Mouse (Mus musculus) activated CD4-positive, CD25-positive, alpha-beta regulatory T cell, adult 4 months (primary cell): ENCODE data around the gene Erc1. TPM values are rescaled to one million over a fixed set of nuclear protein-coding genes. Genes with fewer than 3 reads are reported as not detected.
A peak's percentile ranks its signal among the peaks of the same experiment; 100 is the strongest.
"Not testable (repeated sequence)": the region's sequence is repeated elsewhere in the genome, so short reads cannot be mapped to it uniquely, and the experiment has no call there.

ENCODE experiments used
- ATAC-seq: one replicate; pipeline ENCODE4 v1.8.0; 2017
- polyA plus RNA-seq, 2 experiments: library from polyadenylated mRNA; unstranded; fragments of 100-300 nt; shearing (Covaris generic); gene quantifications; one replicate each; pipeline ENCODE4 v1.2.1; 2017

Erc1 gene
- polyA plus RNA-seq, 2 experiments from 2014 or later = 4.7 to 6.6 TPM

DNA sequence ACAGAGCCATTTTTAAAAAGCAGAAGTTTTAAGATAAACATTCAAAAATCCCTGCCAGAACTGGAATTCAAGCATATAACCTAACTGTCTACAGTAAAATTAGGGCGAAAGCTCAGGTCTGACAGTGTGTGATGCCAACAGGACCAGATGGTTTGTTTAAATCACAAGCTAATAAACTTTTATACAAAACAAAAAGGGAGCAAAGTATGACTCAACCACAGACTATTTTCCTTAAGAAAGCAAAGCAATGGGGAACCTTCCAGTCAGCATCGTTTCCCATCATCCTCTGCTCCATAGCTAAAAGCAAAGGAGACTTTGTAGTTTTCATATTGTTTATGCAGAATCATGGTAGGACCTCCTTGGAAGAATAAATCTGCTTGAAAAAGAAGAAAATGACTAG, 143.1 kb downstream of the Erc1 start:
- ATAC-seq = no peak

DNA sequence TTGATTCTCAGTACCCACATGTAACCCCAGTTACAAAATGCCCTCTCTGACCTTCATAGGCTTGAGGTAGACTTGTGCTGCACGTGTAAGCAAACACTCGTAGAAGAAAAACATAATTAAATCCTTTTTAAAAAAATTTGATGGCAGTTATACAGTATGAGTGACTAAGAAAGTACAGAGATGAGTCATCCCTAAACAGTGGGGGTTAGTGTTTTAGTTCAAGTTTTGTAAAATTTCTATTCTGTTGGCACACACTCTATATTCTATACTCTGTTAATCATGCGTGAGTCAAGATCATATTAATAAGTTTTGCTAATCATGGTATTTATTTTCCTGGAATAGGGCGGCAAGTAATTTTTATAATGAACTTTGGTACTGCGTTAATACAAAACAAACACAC, 155.2 kb downstream of the Erc1 start:
- no peak for ATAC-seq

DNA sequence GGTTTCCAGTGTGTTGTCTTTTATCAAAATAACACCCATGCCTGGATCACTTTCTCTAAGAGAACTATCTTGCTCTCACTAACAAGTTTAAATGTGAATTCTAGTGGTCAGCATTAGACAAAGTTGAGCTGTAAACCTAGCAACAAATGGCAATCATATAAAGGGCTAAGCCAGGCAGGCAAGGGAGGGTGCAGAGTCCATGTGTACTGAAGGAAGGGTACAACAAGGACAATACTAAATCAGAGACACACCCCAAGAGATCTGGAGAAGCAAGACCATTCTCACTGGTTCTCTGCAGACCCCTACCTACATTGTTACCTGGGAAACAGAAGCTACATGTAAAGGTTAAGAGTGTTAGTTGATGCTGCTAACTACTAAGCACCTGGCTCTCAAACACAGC, 161.5 kb downstream of the Erc1 start:
- no peak for ATAC-seq

DNA sequence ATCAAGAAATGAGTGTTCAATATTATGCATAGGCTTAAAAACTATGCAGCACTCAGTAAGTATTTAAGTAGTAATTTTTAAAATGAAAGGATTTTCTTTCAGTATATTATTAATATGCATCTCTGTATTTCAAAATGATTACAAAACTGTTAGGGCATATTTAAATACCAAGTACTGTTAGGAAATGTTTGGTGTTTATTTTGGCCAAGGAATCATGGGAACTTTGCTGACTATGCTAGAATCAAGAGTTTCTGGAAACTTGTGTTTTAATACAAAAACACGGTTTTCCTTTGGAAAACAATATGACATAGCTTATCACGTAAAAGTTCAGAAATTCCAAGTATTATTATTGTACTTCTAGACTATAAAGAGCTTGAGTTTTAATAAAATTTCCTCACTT, 167.2 kb downstream of the Erc1 start:
- ATAC-seq = no peak

DNA sequence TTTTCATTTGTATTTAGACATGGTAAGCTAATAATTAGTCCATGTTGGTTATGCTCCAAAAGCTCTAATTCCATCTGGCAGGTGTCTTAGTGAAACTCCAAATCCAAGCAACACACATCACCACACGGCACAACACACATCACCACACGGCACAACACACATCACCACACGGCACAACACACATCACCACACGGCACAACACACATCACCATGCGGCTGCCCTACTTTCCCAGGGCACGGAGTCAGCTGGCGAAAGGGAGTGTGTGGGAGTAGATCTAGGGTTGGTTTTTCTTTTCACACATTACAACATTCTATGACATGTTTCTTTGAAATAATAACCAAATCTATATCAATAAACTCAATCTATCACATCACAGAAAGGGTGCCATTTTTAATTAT, 173.2 kb downstream of the Erc1 start:
- ATAC-seq = no peak

DNA sequence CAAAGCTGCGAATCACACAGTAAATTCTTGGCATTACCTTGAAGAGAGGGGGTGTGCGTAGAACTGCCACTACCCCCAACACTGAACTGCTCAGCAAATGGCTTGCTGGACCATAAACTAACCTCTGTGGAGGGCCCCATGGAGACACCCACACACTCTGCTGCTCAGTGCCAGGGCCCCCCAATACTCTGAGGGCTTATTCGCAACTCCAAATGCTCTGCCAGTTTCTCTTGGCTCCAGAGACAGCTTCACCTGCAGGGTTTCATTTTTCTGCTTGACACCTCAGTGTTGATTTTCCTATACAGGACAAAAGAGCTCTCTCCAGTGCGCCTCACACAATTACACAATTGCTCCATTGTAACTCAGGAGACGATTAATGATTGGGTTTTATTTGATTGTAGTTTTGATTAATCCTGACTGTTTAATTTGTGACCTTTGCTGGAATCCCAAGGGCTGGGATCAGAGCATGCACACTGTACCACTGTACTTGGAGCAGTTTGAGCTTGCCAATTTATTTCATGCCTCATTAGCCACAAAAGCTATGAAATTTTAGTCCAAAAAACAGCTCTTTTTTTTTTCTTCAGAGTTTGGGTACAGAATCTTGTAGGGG, 173.7 kb downstream of the Erc1 start:
- no peak for ATAC-seq

GRCm38 (mm10) chr6:119669746-119670145, 178.2 kb downstream of the Erc1 start:
- ATAC-seq = no peak

DNA sequence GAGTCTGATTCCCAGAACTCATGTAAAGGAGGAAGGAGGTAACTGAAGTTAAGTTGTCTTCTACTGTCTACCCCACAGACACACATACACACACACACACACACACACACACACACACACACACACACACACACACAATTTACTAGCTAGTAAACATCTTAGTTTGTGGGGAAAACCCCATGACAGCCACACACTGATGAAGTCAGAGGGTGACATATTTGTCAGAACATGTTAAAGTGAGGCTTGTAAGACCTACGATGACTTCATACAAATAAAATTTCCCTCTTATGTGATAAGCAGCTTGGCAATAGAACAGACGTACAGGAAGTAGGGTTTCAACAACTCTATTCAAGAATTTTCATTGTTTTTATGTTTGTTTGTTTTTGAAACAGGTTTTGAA, 185.0 kb downstream of the Erc1 start:
- peak; percentile 36 for ATAC-seq

DNA sequence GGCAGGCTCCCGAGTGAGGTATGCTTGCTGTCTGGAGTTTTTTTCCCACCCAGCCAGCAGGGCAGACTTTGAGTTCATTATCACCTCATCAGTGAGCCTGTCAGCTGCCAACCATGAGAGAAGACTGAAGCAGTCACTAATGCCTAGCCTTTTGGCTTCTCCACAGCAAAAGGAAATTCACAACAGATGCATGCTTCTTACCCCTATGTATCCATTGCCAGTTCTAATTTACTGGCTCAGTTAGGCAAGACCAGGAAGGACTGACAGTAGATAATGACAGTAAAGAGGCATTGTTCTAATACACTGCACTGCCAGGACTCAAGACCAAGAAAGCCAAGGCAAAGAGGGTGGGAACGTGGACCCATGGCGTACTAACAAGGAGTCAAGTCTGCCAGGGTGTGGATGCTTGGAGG, 186.9 kb downstream of the Erc1 start:
- no peak for ATAC-seq

DNA sequence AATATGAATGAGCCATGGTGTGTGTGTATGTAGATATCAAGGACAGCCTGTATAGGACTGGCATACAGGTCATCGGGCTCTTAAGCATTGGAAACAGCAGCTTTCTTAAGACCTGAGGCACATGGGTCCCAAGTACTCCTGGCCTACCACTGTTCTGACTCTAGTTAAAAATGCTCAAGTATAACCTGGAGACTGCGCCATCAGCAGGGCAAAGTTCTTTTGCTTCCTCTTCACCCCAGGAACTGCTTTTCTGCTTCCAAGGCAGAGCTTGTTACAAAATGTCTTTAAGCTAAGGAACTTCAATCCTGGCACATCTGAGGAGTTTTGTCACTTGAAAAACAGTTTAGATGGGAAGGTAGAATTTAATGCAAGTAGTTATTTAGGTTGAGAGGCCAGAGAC, 189.5 kb downstream of the Erc1 start:
- no peak for ATAC-seq

DNA sequence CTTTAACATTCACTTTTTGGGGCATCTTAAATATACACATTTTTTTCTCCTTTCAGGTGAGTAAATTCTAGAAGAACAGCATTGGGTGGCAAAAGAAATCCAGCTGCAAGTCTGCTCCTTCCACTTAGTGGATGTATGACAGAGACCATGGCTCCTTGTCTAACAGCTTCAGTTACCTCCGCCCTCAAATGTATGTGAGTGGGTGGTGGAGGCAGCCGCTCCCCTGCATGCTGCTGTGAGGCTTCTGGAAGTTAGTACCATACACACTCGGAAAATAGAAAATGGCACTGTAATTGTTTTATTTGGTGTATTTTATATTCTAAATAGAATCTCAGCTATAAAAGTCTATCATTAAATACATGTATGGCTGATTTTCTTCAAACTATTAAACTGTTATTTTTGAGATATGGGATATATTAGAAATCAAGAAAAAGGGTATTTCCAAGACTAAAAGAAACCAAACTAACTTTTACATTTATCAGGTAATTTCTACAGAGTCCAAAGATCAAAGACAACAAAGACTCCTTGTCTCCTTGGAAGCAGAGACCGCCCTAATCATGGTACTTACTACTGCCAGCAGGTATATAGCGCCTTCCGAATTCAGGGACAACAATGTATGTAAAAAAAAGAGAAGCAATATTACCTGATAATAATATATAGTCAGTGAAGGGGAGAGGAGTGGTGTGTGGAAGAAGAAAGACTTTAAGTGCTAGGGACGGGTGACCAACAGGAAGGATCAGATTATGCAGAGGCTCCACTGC, 190.4 kb downstream of the Erc1 start:
- no peak for ATAC-seq

DNA sequence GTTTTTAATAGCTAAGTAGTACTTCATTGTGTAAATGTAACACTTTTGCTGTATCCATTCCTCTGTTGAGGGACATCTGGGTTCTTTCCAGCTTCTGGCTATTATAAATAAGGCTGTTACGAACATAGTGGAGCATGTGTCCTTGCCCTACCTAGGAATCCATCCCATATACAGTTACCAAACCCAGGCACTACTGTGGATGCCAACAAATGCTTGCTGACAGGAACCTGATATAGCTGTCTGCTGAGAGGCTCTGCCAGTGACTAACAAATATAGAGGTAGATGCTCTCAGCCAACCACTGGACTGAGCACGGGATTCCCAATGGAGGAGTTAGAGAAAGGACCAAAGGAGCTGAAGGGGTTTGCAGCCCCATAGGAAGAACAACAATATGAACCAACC, 193.2 kb downstream of the Erc1 start:
- ATAC-seq = not testable (repeated sequence)

GRCm38 (mm10) chr6:119643880-119644460, 204.0 kb downstream of the Erc1 start:
- ATAC-seq = no peak

- no peak for ATAC-seq
Observed at GRCm38 (mm10) chr6:119643178-119643728, 204.7 kb downstream of the Erc1 start.

DNA sequence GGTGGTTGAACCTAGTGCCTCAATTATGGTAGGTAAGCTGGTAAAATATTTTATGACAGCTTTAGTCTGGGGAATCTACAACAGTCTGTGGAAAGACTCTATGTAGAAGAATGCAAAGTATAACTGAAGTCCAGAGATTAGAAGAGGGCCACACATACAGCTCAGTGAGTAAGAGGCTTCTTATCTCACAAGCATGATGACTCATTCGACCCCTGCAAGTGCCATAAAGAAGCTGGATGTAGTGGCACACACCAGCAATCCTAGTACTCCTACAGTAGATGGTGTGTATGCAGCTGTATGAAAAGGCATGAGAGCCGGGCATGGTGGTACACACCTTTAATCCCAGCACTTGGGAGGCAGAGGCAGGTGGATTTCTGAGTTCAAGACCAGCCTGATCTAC, 205.2 kb downstream of the Erc1 start:
- no peak for ATAC-seq

DNA sequence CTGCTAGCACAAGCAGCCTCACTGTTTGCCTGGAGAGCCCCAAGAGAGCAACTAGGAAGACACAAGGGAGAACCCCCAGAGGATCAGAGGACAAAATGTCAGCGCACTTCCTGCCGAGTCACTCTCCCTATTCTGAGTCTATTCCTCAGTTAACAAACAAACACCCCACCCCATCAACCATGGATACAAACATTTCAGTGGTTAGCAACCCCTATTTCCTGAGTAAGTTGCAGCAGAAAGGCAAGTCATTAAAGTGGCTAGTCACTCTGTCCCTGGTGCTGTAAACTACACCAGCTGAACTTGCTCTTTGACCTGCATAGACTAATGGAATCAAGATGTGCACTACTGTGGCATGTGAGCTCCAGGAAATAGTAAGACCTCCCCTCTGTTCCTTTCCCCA, 212.3 kb downstream of the Erc1 start:
- ATAC-seq = peak; percentile 91

DNA sequence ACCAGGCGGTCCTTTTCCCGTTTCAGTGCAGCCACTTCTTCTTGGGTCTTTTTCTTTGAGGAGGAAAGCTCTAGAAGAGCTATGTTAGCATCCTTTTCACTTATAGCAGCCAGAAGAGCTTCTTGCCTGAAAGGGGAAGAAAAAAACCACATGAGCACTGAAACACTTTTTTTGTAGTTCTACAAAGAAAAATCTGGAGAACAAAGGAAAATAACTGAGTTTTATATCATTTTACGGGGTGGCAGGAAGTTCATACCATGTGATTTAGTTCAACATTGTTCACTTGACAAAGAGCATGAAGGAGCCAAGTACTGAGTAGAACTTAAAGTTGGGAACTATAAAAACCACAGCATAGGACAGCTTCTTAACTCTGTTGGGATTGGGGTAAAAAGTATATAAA, 217.3 kb downstream of the Erc1 start:
- ATAC-seq = no peak

DNA sequence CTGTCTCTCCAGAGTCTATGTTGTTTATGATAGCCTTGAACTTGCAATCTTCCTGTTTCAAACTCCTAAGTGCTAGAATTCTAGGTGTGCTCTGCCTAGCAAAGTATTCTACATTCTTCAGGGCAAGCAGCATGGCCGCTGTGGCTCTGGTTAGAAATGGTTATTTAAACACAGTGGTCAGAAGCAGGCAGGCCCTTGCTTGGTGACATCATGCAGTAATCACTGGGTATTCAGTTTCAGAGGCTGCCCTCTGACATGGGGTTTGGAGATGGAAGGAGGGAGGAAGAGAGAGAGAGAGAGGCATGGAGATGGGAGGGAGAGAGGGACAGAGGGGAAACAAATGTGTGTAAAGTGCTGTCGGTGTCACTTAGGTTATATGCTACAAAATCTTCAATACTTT, 246.6 kb downstream of the Erc1 start:
- ATAC-seq = no peak

GRCm38 (mm10) chr6:119595440-119595839, 252.5 kb downstream of the Erc1 start:
- no peak for ATAC-seq

DNA sequence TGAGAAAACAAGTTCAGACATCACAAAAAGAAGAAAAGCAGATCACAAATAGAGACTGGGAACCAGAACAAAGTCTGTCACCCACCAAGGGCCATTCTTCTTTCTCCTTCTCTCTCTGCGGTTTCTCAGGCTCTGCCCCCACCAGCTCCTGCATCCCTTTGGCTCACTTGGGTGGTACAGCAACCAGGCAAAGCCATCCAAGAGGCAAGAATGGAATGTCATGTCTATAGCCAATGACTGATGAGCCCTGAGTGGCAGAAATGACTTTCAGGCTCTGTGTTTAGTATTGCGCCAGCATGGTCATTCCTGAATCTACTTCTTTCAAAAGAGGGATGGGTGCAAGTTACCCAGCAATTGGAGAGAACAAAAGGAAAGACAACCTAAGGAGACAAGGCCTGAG, 257.1 kb downstream of the Erc1 start:
- no peak for ATAC-seq

GRCm38 (mm10) chr6:119587897-119588296, 260.1 kb downstream of the Erc1 start:
- ATAC-seq = no peak

DNA sequence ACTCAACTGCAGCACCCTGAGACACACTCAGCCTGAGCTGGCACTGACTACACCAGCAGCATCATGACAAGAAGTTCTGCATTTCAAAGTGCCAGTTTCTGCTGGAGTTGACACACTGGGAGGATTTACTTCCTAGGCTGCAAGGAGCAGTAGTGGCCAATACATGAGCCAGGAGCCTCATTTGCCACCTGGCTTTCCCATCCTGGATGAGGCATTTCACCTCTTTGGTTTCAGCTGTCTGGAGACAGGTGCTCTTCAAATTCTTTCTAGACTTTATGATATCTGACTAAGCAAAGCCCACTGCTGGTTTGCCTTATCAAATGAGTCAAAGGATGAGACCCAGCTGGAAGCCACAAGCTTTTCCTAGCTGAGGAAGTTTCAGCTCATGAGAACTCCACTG, 260.5 kb downstream of the Erc1 start:
- ATAC-seq = no peak

GRCm38 (mm10) chr6:119585652-119586375, 262.2 kb downstream of the Erc1 start:
- ATAC-seq = no peak
